Mouse (Mus musculus): ENCODE data around the gene Dbn1.

Gene Dbn1

GRCm38 (mm10) chr13:55478036-55478435, 9.9 kb downstream of the Dbn1 start:
- peak in 1 of 2 experiments; percentile 45 for DNase-seq (ENCODE audit: low spot score in 2 of 2)

GRCm38 (mm10) chr13:55477492-55477891, 10.4 kb downstream of the Dbn1 start:
- DNase-seq (ENCODE audit: low spot score in 2 of 2): no peak

DNA sequence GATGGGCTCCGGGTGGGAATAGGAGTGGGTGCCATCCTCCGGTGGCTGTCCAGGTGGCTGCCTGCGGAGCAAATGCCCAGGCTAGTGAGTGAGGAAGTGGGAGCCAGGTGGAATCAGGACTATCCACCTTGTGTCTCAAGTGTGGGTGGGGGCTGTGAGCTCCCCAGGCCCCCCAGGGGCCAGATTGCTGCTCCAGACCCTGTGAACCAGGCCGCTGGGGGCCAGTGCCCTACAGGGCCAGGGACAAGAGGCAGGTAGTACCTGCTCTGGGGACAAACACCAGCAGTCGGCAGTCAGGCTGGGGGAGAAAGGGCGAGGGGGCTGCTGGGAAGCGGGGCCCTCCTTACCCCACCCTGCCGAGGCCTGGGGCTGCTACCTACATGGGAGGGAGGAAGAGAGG, 11.7 kb downstream of the Dbn1 start:
- no peak for DNase-seq (ENCODE audit: low spot score in 2 of 2)

DNA sequence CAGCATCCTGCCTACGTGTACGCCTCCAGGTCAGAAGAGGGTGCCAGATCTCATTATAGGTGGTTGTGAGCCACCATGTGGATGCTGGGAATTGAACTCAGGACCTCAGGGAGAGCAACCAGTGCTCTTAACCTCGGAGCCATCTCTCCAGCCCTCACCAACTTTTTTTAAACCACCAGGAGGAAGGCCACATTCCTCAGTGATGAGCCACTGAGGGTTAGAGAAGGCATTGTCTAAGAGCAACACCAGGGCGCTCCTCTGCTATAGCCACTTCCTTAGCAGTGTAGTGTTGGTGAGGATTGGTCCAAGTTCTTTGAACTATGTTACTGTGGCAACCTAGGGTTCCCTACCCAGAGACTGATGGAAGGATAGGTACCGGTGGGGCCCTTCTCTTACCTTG, 12.2 kb downstream of the Dbn1 start:
- no peak for DNase-seq (ENCODE audit: low spot score in 2 of 2)

DNA sequence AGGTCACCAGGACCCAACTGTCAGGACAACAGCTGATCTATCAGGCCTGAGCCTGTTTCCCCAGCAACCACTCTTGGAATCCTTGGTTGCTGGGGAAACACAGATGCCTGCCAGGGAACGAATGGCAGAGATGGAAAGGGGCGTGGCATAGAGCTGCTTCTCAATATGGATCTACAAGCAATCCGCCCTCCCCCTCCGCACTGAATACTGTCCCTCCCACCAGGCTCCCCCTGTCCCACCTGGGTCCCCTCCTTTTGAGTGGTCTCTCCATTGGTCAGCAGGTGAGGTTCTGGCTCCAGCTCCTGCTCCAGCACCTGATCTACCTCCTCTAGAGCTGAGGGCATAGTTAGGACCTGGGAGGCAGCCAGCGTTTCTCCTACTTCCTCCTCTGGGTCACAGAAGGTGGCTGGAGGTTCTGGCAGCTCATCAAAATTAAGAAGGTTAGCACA, 13.3 kb downstream of the Dbn1 start:
- no peak for DNase-seq (ENCODE audit: low spot score in 2 of 2)

DNA sequence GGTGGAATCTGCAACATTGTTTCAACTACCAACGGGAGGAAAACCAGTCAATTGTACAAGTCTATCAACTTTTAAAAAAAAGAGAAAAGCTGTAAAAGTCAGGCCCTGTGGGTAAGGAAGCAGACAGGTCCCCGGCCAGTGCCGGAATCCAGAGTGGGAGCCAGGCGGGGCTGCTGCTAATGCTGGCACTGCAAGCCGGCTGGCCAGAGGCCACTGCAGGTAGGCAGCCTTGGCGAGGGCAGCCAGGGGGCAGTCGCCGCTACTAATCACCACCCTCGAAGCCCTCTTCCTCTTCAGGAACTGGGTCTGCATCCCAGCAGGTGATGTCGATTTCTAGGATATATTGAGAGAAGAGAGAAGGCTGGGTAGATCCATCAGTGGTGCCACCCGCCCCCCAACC, 13.9 kb downstream of the Dbn1 start:
- DNase-seq (ENCODE audit: low spot score in 2 of 2): no peak

DNA sequence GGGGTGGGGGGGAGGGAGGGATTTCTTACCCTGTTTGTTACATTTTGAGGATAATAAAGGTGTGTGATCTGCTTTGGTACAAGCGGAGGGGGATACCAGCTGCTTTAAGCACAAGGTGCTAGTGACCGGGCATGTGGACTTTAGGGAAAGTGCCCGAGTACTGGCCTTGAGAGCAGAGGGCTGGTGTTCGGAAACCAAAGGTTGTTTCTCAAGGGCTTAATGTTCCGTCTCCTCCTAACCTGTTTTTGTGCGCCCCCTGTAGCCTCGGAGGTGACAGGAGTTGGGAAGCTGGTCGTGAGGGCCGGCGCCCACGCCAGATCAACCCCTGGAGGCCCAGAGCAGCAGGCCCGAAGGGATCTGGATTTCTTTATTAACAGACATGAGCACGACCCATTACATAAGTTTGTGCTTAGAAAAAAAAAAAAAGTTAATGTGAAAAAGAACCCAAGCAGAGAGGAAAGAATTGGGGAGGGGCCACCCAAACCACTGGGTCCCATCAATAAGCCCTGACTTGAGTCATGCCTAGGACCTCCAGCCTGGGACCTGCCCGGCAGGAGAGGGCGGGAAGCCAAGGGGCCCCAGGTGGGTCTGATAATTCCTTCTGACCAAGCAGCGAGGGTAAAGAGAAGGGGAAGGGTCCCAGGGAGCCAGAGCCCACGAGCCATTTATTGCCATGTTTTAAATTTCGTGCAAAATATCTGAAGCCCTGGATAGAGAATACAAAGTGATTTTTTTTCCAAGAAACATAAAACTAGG, 14.7 kb downstream of the Dbn1 start:
- DNase-seq (ENCODE audit: low spot score in 2 of 2): no peak

GRCm38 (mm10) chr13:55472132-55473022, 15.5 kb downstream of the Dbn1 start:
- peak; percentile 65 to 68 for DNase-seq (ENCODE audit: low spot score in 2 of 2)

GRCm38 (mm10) chr13:55471819-55472131, 16.1 kb downstream of the Dbn1 start:
- no peak for DNase-seq (ENCODE audit: low spot score in 2 of 2)

DNA sequence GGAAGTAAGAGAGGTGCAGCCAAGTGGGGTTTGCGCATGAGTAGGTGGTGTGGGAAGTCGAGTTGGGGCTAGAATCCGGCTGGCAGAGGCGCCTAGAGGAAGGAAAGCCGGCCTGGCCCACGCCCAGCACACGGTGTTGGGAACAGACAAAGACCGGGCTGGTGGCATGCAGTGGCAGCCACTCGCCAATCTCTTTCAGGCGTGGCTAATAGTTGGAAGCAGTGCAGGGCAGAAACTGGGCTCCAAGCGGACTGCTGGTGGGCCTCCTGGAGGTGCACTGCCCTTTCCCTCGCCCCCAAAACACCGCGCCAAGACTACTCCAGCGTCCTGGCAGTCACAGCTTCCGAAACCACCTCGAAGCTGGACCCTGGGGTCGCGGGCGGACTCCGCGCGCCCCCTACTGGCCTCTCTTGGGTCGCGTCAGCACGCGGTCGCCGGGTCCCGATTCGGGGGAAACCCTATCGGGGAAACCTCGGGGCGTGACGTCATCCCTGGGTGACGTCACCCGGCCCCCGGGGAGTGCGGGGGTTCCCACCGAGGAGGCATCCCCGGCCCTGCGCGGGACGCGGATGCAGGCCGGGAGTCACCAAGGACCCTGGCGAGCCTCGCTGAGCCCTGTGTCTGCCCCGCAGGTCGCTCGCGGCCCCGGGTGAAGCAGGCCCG, 16.6 kb downstream of the Dbn1 start:
- DNase-seq (ENCODE audit: low spot score in 2 of 2): peak; percentile 91 to 93

DNA sequence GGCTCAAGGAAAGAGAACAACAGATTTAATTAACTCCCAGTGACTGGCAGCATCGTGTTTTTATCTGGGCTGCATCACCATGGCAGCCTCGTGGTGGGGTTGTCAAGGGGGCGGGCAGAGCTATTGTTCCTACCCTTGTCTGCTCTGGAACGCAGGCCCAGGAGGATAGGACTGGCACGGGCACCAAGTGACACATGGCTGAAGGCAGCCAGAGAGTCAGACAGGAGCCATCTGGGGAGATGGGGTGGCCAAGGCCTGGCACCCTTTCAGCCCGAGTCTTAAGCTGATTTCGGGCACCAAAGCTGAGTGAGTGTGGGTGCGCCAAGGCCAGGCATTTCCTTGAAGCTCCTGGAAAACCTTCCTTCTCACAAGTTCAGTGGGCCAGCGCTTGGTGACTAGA, 17.5 kb downstream of the Dbn1 start:
- DNase-seq (ENCODE audit: low spot score in 2 of 2): no peak

DNA sequence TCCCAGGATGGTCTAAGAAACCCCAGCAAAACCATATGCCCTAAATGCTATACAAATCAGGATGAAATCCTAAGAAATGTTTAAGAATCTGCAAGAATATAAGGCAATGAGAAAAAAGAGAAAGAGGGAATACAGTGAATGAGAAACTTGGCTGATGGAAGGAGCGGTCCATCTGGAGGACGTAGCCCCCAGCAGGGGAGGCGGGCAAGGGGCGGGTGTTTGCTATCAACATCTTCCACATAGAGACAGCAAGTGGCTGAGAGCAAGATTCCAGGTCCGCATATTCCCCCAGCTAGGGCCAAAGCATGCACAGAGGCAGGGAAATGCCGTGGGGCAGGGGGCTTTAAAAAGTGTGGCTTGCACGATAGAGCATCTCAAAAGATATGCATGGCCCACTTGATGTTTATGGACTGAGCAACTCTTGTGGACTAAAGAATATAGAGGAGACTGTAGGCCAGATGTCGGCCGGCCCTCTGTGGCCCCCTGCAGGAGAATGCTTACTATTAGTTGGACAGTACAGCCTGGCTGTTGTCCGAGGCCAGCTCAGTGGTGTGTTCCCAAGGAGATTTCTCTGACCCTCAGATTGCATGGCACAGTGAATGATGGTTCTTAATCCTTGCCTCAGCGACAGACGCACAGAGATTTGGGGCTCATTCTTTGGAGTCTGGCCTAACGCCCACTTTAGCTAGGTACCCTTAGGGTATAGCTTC, 18.9 kb downstream of the Dbn1 start:
- no peak for DNase-seq (ENCODE audit: low spot score in 2 of 2)

GRCm38 (mm10) chr13:55465830-55466440, 22.0 kb downstream of the Dbn1 start:
- no peak for DNase-seq (ENCODE audit: low spot score in 2 of 2)

DNA sequence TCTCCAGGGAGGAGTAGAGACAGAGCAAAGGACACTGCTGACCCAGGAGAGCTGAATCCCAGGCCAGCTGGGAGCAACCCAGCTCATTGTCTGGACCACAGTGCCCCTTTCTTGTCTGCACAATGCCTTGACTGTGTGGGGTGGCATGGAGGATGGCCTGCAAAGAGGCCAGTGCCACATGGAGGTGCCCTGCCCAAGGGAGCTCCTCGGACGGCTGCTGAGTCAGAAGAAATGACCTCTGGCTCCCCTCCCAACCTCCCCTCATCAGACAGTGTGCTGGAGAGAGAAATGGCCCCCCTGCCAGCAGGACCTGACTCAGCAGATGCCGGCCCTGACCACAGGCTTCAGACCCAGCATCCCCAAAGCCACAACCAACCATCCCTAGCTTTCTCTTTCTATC, 22.7 kb downstream of the Dbn1 start:
- DNase-seq (ENCODE audit: low spot score in 2 of 2): no peak

- peak; percentile 41 to 50 for DNase-seq (ENCODE audit: low spot score in 2 of 2)
These were observed 23.7 kb downstream of the Dbn1 start, which contains the start of gene Prr7 for GRCm38 (mm10) chr13:55464027-55464884. Gene Prr7, plus strand, starts transcription at chr13:55464267.

GRCm38 (mm10) chr13:55463399-55464026, 24.4 kb downstream of the Dbn1 start:
- DNase-seq (ENCODE audit: low spot score in 2 of 2): peak in 1 of 2 experiments; percentile 52

DNA sequence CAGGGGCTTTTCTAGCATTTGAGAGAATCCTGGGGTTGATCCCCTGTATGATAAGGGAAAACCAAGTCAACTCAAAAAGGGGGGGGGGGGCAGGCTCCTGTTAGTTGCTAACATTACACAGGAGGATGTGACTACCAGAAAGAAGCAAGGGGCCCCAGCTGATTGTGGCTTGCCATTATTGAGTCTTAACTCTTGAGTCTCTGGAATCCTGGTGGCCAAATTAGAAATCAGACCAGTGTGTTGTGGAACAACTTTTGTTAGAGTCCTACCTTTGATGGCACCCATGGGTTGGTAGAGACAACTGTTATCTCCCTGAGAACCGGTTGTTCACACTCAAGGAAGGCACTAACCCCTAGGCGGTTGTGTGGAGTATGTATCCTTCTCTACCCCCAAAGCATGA, 24.9 kb downstream of the Dbn1 start:
- DNase-seq (ENCODE audit: low spot score in 2 of 2): no peak

- DNase-seq (ENCODE audit: low spot score in 2 of 2): no peak
These were observed 35.9 kb downstream of the Dbn1 start for GRCm38 (mm10) chr13:55451785-55452549.

DNA sequence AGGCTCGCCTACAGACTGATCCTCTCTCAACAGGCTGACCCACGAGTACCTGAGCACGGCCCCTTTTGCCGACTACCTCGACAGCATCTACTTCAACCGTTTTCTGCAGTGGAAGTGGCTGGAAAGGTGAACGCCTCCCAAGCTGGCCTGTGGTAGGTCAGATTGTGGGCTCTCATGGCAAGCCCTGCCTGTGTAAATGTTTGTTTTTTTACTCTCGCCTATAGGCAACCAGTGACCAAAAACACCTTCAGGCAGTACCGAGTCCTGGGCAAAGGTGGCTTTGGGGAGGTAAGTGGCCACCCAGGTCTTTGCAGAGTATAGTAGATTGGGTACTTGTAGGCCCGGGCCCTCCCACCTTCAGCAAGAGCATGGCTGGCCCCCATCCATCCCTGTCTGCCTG, 36.6 kb downstream of the Dbn1 start:
- no peak for DNase-seq (ENCODE audit: low spot score in 2 of 2)
